Mouse (Mus musculus): ENCODE data around the gene Ccdc13. TPM values are rescaled to one million over a fixed set of nuclear protein-coding genes. Genes with fewer than 3 reads are reported as not detected.

Gene Ccdc13
- polyA plus RNA-seq, 1 experiment = 0.34 TPM

DNA sequence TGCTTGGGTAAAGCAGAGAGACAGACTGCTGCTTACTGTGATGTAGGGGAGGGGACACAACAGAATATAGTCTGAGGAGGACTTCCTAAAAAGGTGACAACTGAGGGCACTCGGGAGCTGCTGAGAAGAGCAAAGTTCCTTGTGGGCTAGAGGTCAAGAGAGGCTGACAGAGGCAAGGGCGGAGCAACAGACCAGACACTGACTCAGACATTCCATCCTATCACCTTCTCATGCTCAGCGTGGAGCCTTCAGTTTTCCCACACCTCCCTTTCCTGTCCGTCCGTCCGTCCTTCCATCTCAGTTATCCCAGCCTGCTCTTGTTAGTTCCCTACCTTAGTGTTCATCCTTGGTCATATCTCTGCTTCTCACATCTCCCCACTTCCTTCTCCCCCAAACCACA is 24.1 kb downstream of the Ccdc13 start:
- H3K4me1 ChIP-seq (replicated peaks; ENCODE audit: control insufficient read depth, insufficient read depth, low read length) = no peaks in the 10 kb centered on the region
- H3K27me3 ChIP-seq (ENCODE audit: control insufficient read depth, insufficient read depth, low read length) = no peaks in the 10 kb centered on the region
- no peak overlapping the region for H3K4me3 ChIP-seq (ENCODE audit: control insufficient read depth, insufficient read depth, low read length)
- 30% methylated on average over 6 of the region's 6 CpGs for WGBS
- DNase-seq = no peak
- no peaks in the 10 kb centered on the region for H3K36me3 ChIP-seq (ENCODE audit: control insufficient read depth, insufficient read depth, low read length)
- TF ChIP-seq CTCF (IDR thresholded peaks at IDR 0.05; ENCODE audit: borderline replicate concordance, control insufficient read depth, extremely low read depth, insufficient read depth, low read length, poor library complexity) = no peak
- TF ChIP-seq POLR2A (IDR thresholded peaks at IDR 0.05; ENCODE audit: control insufficient read depth, extremely low read depth, insufficient read depth, low read length, poor library complexity) = no peak
- no peak overlapping the region for H3K27ac ChIP-seq (ENCODE audit: control insufficient read depth, insufficient read depth, low read length)

DNA sequence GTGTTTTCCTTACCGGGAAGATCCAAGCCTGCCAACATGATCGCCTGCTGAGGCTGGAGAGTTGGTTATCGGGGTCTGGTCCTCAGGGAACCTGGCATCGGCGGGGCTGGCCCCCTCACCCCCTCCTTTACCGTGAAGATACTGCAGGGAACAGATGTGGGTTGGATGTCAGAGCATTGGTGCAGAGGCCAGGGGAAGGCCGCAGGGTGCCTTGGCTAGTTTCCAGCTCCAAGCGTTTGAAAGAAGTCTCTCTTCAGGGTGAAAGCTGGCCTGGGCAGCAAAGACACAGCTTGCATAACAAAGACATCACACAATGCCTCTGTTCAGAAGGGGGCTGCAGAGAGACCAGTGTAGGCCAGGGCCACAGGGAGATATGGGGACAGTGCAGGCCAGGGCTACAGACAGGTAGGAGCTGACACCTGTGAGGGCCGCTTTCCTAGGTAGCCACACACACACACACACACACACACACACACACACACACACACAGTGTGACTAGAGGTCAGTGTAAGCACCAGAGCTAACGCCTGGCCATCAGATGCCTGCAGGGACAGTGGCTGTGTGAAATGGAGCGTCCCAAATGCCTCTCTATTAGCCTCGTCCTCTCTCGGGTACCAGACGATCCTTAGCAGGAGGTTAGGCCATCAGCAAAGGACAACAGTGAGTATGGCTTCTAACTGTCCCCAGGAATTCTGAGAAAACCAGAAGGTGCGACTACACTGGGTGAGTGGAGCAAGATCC is 29.0 kb downstream of the Ccdc13 start:
- no peak for DNase-seq
- WGBS = 85% methylated on average over 15 of the region's 15 CpGs
- Histone ChIP-seq H3K4me1 (replicated peaks; ENCODE audit: control insufficient read depth, insufficient read depth, low read length) (no peaks in the 10 kb centered on the region), H3K4me3 (ENCODE audit: control insufficient read depth, insufficient read depth, low read length) (no peak overlapping the region), H3K27ac (ENCODE audit: control insufficient read depth, insufficient read depth, low read length) (no peak overlapping the region), H3K36me3 (ENCODE audit: control insufficient read depth, insufficient read depth, low read length) (no peaks in the 10 kb centered on the region), H3K27me3 (ENCODE audit: control insufficient read depth, insufficient read depth, low read length) (no peaks in the 10 kb centered on the region)
- TF ChIP-seq CTCF (IDR thresholded peaks at IDR 0.05; ENCODE audit: borderline replicate concordance, control insufficient read depth, extremely low read depth, insufficient read depth, low read length, poor library complexity) (no peak), POLR2A (IDR thresholded peaks at IDR 0.05; ENCODE audit: control insufficient read depth, extremely low read depth, insufficient read depth, low read length, poor library complexity) (no peak)

- DNase-seq = no peak
- WGBS = 92% methylated on average over 3 of the region's 3 CpGs
- TF ChIP-seq CTCF (IDR thresholded peaks at IDR 0.05; ENCODE audit: borderline replicate concordance, control insufficient read depth, extremely low read depth, insufficient read depth, low read length, poor library complexity) (no peak), POLR2A (IDR thresholded peaks at IDR 0.05; ENCODE audit: control insufficient read depth, extremely low read depth, insufficient read depth, low read length, poor library complexity) (no peak)
- H3K27ac ChIP-seq (ENCODE audit: control insufficient read depth, insufficient read depth, low read length) = no peak overlapping the region
- H3K4me3 ChIP-seq (ENCODE audit: control insufficient read depth, insufficient read depth, low read length) = no peak overlapping the region
- H3K27me3 ChIP-seq (ENCODE audit: control insufficient read depth, insufficient read depth, low read length) = no peaks in the 10 kb centered on the region
- H3K36me3 ChIP-seq (ENCODE audit: control insufficient read depth, insufficient read depth, low read length) = no peaks in the 10 kb centered on the region
- no peaks in the 10 kb centered on the region for H3K4me1 ChIP-seq (replicated peaks; ENCODE audit: control insufficient read depth, insufficient read depth, low read length)
These were observed 30.8 kb downstream of the Ccdc13 start for GRCm38 (mm10) chr9:121808511-121808910.

DNA sequence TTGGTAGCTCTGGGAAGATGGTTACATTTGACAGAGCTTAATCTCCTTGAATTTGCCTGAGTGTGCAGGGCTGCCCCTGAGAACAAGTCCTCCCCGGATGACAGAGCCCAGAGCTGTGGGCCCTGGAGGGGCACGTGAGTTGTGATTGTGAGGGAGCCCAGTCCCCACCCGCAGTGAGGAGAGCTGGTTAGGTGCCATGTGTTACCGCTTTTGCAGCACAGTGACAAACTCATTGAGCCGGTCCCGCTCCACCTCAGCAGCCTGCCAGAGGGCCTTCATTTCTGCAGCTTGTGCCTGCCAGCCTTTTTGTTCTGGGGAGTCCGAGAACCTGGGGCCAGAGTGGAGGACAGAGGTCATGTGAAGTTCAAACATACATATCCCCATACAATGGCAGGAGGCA is 31.3 kb downstream of the Ccdc13 start:
- Histone ChIP-seq H3K4me3 (ENCODE audit: control insufficient read depth, insufficient read depth, low read length) (no peak overlapping the region), H3K4me1 (replicated peaks; ENCODE audit: control insufficient read depth, insufficient read depth, low read length) (no peaks in the 10 kb centered on the region), H3K27me3 (ENCODE audit: control insufficient read depth, insufficient read depth, low read length) (no peaks in the 10 kb centered on the region), H3K36me3 (ENCODE audit: control insufficient read depth, insufficient read depth, low read length) (no peaks in the 10 kb centered on the region), H3K27ac (ENCODE audit: control insufficient read depth, insufficient read depth, low read length) (no peak overlapping the region)
- TF ChIP-seq POLR2A (IDR thresholded peaks at IDR 0.05; ENCODE audit: control insufficient read depth, extremely low read depth, insufficient read depth, low read length, poor library complexity) (no peak), CTCF (IDR thresholded peaks at IDR 0.05; ENCODE audit: borderline replicate concordance, control insufficient read depth, extremely low read depth, insufficient read depth, low read length, poor library complexity) (no peak)
- 88% methylated on average over 7 of the region's 7 CpGs for WGBS
- DNase-seq = no peak

DNA sequence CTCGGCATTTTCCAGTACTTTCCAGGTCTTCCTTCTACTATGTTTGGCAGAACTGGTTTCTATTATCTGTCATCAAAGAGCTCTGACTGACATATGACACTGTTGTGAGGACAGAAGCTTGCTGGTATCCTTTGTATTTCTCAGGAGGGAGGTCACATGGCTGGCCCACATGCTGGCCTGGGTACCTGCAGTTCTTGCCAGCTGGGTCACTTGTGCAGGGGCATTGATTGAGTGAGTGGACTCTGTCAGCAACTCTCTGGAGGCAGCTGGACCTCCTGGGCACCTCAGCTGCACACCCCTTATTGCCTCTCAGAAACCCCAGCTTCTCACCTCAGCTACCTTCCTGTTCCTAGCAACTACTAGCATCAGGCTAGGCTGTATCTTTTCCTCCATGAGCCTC is 31.7 kb downstream of the Ccdc13 start:
- TF ChIP-seq POLR2A (IDR thresholded peaks at IDR 0.05; ENCODE audit: control insufficient read depth, extremely low read depth, insufficient read depth, low read length, poor library complexity) (no peak), CTCF (IDR thresholded peaks at IDR 0.05; ENCODE audit: borderline replicate concordance, control insufficient read depth, extremely low read depth, insufficient read depth, low read length, poor library complexity) (no peak)
- Histone ChIP-seq H3K36me3 (ENCODE audit: control insufficient read depth, insufficient read depth, low read length) (no peaks in the 10 kb centered on the region), H3K4me3 (ENCODE audit: control insufficient read depth, insufficient read depth, low read length) (no peak overlapping the region), H3K4me1 (replicated peaks; ENCODE audit: control insufficient read depth, insufficient read depth, low read length) (no peaks in the 10 kb centered on the region), H3K27me3 (ENCODE audit: control insufficient read depth, insufficient read depth, low read length) (no peaks in the 10 kb centered on the region), H3K27ac (ENCODE audit: control insufficient read depth, insufficient read depth, low read length) (no peak overlapping the region)
- WGBS = 90% methylated on average over 1 of the region's 1 CpGs
- DNase-seq = no peak

GRCm38 (mm10) chr9:121802747-121803146 is 36.5 kb downstream of the Ccdc13 start:
- no peaks in the 10 kb centered on the region for H3K4me1 ChIP-seq (replicated peaks; ENCODE audit: control insufficient read depth, insufficient read depth, low read length)
- no peak for DNase-seq
- no peak overlapping the region for H3K27ac ChIP-seq (ENCODE audit: control insufficient read depth, insufficient read depth, low read length)
- TF ChIP-seq CTCF (IDR thresholded peaks at IDR 0.05; ENCODE audit: borderline replicate concordance, control insufficient read depth, extremely low read depth, insufficient read depth, low read length, poor library complexity) (no peak), POLR2A (IDR thresholded peaks at IDR 0.05; ENCODE audit: control insufficient read depth, extremely low read depth, insufficient read depth, low read length, poor library complexity) (no peak)
- 51% methylated on average over 7 of the region's 7 CpGs for whole genome bisulfite sequencing
- H3K36me3 ChIP-seq (ENCODE audit: control insufficient read depth, insufficient read depth, low read length) = no peaks in the 10 kb centered on the region
- H3K4me3 ChIP-seq (ENCODE audit: control insufficient read depth, insufficient read depth, low read length) = no peak overlapping the region
- no peaks in the 10 kb centered on the region for H3K27me3 ChIP-seq (ENCODE audit: control insufficient read depth, insufficient read depth, low read length)

Measured in thymus, adult 2 months (tissue).